Mouse (Mus musculus) embryonic facial prominence, embryonic 13.5 days (tissue): Measurements from ENCODE around the gene Pgap3. TPM values are rescaled to one million over a fixed set of nuclear protein-coding genes. Genes with fewer than 3 reads are reported as not detected.
A peak's percentile ranks its signal among the peaks of the same experiment; 100 is the strongest.

Experiments
- ATAC-seq: fragments of 200-750 bp; cut with Nextera tagmentation; 2 replicates; pipeline ENCODE4 v1.8.0; 2017; ENCODE audit warnings: low read depth; ENCODE audit not compliant: insufficient number of reproducible peaks, insufficient read depth, low FRiP score, low TSS enrichment
- H3K27ac ChIP-seq: fragments of 300-500 bp; sonication (generic); 2 replicates; pipeline ENCODE4 v1.5.1; 2015; ENCODE audit warnings: moderate library complexity, mild to moderate bottlenecking, inconsistent platforms
- H3K27me3 ChIP-seq: fragments of 300-500 bp; sonication (generic); 2 replicates; pipeline ENCODE4 v1.6.1; 2015; ENCODE audit warnings: mild to moderate bottlenecking, inconsistent platforms
- H3K36me3 ChIP-seq: fragments of 300-500 bp; sonication (generic); 2 replicates; pipeline ENCODE4 v1.6.1; 2015; ENCODE audit warnings: mild to moderate bottlenecking, inconsistent platforms
- H3K4me1 ChIP-seq: fragments of 300-500 bp; sonication (generic); 2 replicates; pipeline ENCODE4 v1.6.1; 2015; ENCODE audit warnings: inconsistent platforms
- H3K4me2 ChIP-seq: fragments of 300-500 bp; sonication (generic); 2 replicates; pipeline ENCODE4 v1.6.1; 2015; ENCODE audit warnings: moderate library complexity, mild to moderate bottlenecking, inconsistent platforms
- H3K4me3 ChIP-seq: fragments of 300-500 bp; sonication (generic); 2 replicates; pipeline ENCODE4 v1.5.1; 2015; ENCODE audit warnings: mild to moderate bottlenecking, inconsistent platforms
- H3K9ac ChIP-seq: fragments of 300-500 bp; sonication (generic); 2 replicates; pipeline ENCODE4 v1.6.1; 2015; ENCODE audit warnings: mild to moderate bottlenecking, inconsistent platforms
- H3K9me3 ChIP-seq: fragments of 300-500 bp; sonication (generic); 2 replicates; pipeline ENCODE4 v1.6.1; 2016; ENCODE audit warnings: inconsistent platforms
- WGBS: fragments of 180-500 bp; shearing (Covaris S2); methylation state at CpG from one replicate; pipeline ENCODE4 v1.1.7; 2015; ENCODE audit warnings: mixed read lengths; 5-methylcytosine and 5-hydroxymethylcytosine counted together
- polyA plus RNA-seq: library from polyadenylated mRNA; unstranded; fragments of >200 nt; fragmentation: Nextera tagmentation; extraction: Ambion mirVana; gene quantifications from 2 replicates; pipeline ENCODE4 v1.2.1, GENCODE M21; 2015

The Pgap3 gene
- 10.9 and 11.3 TPM in 2 replicates for polyA plus RNA-seq

DNA sequence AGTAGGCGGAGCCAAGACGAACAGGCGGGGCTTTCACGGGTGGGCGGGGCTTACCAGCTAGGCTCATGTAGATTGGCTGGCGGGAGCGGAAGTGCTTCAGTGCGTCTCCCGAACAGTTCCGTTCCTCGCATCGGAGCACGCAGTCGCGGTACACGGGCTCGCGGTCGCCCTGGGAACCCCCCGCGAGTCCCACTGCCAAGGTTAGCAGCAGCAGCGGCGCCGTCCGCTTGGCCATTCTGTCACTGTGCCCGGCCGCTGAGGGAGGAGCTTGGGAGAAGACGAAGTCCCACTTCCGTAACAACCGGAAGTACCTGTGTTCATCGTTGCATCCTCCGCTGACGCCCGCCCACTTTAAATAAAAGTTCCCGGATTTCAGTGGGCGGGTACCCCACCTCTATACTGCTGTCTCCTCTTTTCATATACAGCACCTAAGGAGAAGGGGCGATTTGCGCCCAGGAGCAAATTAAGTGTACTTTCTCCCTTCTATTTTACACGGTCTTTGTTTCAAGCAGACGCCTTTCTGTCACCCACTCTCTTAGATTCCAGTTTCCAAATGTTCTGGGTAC lies at the start of gene Pgap3:
Gene Pgap3, minus strand, starts transcription at position 330 of the 566 bp plus-strand sequence.
- peak within 1 kb of the TSS; percentile 82 for H3K9ac ChIP-seq
- under 1% methylated on average over 40 of the region's 40 CpGs for WGBS
- peaks cover 9% of the 10 kb centered on the region for H3K4me1 ChIP-seq
- peak within 1 kb of the TSS; percentile 65 for H3K4me2 ChIP-seq
- no peaks in the 10 kb centered on the region for H3K9me3 ChIP-seq
- H3K36me3 ChIP-seq: peaks cover 8% of the 10 kb centered on the region
- H3K4me3 ChIP-seq: peak within 1 kb of the TSS; percentile 76
- peak within 1 kb of the TSS; percentile 97 for H3K27ac ChIP-seq
- no peaks in the 10 kb centered on the region for H3K27me3 ChIP-seq
- ATAC-seq: peak; percentile 90

DNA sequence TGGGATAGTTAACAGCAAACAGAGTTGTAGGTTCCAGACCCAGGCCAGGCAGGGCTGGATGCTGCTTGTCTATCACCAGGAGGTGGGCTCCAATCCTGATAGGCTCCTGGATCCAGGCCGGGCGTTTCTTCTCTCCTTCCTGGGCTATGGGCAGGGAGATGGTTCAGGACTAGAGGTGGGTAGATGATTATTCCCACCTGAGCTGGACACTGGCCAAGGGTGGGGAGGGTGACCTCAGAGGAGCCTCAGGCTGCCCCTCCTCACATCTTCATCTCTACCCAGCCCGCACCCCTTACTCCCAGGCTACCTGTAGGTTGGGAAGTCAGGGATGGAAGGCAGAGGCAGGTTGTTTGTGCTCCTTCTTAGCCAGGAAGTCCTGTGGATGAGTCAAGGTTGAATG lies 49.1 kb upstream of the Pgap3 start:
- no peak for ATAC-seq
- H3K4me1 ChIP-seq: peaks cover 21% of the 10 kb centered on the region
- 78% methylated on average over 3 of the region's 3 CpGs for WGBS
- no peaks in the 10 kb centered on the region for H3K36me3 ChIP-seq
- peaks cover 42% of the 10 kb centered on the region for H3K27me3 ChIP-seq
- H3K27ac ChIP-seq: no peak overlapping the region
- no peak overlapping the region for H3K4me3 ChIP-seq
- no peak overlapping the region for H3K9ac ChIP-seq
- no peaks in the 10 kb centered on the region for H3K9me3 ChIP-seq
- 0 out of 2 replicates have a peak overlapping the region, but pooled peaks have one; percentile 48 for H3K4me2 ChIP-seq

DNA sequence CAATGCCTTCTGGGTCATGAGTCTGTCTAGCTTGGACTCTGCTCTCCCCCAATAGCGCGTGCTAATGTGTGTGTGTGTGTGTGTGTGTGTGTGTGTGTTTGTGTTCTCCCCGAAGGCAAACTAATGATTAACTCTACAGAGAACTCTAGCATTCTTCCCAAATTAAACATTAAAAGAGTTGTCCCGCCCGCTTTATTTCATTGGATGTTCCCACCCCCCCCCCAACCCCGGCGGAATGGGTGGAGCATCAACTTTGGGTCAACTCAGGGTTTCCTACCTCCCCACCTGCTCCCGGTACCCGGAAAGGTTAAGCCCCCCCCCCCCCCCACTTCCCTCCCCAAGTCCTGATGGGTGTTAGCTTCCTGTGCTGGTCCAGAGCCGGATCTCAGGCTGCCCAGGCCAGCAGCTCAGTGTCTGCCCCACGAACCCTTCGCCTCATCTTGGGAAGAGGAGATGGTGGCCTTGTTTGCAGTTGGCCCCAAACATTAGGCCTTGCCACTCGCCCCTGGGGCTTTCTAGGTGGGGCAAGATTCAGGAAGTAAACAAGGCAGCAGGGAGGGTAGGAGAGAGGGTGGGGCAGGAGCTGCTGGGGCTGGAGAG lies 48.0 kb upstream of the Pgap3 start:
- H3K4me1 ChIP-seq: peaks cover 21% of the 10 kb centered on the region
- peak overlapping the region; percentile 3; the same call in 1 of the 2 replicates for H3K27ac ChIP-seq
- H3K9me3 ChIP-seq: no peaks in the 10 kb centered on the region
- H3K36me3 ChIP-seq: no peaks in the 10 kb centered on the region
- peaks cover 42% of the 10 kb centered on the region for H3K27me3 ChIP-seq
- peak overlapping the region; percentile 40 for H3K4me3 ChIP-seq
- no peak for ATAC-seq
- peak overlapping the region; percentile 48 for H3K4me2 ChIP-seq
- 32% methylated on average over 13 of the region's 13 CpGs for WGBS
- H3K9ac ChIP-seq: peak overlapping the region; percentile 61; the same call in 1 of the 2 replicates

DNA sequence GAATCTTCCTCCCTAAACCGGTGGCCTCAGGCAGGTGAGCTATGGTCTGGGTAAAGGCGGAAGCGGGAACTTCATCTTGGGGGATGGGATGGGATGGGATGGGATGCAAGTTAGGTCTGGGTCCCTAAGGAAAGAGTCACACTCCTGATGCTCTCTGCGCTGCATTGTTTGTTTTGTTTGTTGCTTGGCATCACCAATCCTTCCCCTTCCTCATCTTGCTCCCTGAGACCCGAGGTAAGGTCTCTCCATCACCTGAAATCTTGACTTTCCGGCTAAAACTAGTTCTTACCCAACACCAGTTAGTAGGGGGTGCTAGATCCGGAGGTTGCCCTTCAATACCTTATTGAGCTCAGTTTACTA lies 47.2 kb upstream of the Pgap3 start:
- peak overlapping the region; percentile 61; the same call in 1 of the 2 replicates for H3K9ac ChIP-seq
- peak overlapping the region; percentile 40 for H3K4me3 ChIP-seq
- H3K4me2 ChIP-seq: peak overlapping the region; percentile 48
- H3K4me1 ChIP-seq: peaks cover 21% of the 10 kb centered on the region
- WGBS: 8% methylated on average over 7 of the region's 7 CpGs
- H3K36me3 ChIP-seq: no peaks in the 10 kb centered on the region
- H3K9me3 ChIP-seq: no peaks in the 10 kb centered on the region
- H3K27ac ChIP-seq: peak overlapping the region; percentile 39
- no peak for ATAC-seq
- H3K27me3 ChIP-seq: peaks cover 42% of the 10 kb centered on the region

DNA sequence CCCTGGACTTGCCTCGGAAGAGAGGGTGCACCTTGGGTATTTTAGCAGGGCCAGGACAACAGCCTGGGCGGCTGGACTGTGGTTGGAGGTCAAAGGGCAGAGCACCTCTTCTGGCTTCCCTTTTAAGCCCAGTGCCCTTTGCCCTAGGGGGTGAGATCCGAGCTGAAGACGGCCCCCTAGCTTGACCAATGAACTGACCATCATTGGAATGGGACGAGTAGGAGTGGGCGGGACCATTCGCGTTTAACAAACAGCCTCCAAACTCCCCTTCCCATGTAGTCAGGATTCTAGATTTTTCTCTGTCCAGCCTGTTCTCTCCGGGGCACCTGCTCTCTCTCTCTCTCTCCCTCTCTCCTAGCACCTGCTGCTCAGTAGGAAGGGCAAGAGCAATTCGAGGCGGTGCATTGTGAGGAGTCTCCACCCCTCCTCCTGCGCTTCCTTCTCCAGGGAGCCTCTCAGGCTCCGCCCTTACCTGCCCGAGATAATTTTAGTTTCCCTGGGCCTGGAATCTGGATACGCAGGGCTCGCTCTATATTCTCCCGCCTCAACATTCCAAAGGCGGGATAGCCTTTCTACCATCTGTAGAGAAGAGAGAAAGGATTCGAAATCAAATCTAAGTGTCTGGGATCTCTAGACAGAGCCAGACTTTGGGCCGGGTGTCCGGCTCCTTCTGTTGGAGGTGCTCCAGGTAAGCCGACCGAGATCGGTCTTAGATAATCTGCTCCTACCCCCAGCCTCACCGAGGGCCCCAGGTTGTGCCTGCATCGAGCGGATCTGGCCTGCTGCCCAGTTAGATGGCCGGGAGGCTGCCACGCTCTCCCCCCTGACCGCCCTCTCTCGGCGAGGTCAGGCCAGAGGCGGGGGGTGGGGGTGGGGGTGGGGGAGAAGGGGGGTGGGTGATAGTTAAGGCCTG lies 46.5 kb upstream of the Pgap3 start:
- Histone ChIP-seq H3K27me3 (peaks cover 42% of the 10 kb centered on the region), H3K4me3 (peak overlapping the region; percentile 40), H3K4me1 (peaks cover 21% of the 10 kb centered on the region), H3K27ac (peak overlapping the region; percentile 39; the same call in 1 of the 2 replicates), H3K9ac (peak overlapping the region; percentile 61), H3K9me3 (no peaks in the 10 kb centered on the region), H3K4me2 (peak overlapping the region; percentile 48), H3K36me3 (no peaks in the 10 kb centered on the region)
- ATAC-seq: peak; percentile 65
- under 1% methylated on average over 31 of the region's 33 CpGs for WGBS

DNA sequence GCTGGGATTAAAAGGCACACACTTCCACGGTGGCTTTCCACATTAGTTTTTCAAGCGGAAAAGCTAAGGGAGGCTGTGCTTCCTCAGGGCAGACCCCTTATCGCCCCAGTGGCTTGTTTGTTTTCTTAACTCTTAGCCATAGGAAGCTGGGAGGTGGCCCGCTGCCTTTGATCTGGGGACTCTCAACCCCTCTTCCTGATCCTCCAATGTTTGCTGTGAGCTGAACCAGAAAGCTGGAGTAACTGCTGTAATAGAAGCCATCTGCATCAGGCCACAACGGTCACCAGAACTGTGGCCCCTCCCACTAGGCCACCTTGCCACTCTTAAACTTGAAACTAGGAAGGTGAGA lies 45.9 kb upstream of the Pgap3 start, which contains the start of gene Grb7:
Gene Grb7, plus strand, starts transcription at position 182 of the 349 bp plus-strand sequence.
- Histone ChIP-seq H3K9me3 (no peaks in the 10 kb centered on the region), H3K36me3 (no peaks in the 10 kb centered on the region), H3K27me3 (peaks cover 42% of the 10 kb centered on the region), H3K27ac (peak within 1 kb of the TSS; percentile 39), H3K9ac (peak within 1 kb of the TSS; percentile 61), H3K4me1 (peaks cover 21% of the 10 kb centered on the region), H3K4me3 (peak within 1 kb of the TSS; percentile 40), H3K4me2 (peak within 1 kb of the TSS; percentile 48)
- ATAC-seq: no peak
- 7% methylated on average over 5 of the region's 5 CpGs for WGBS

DNA sequence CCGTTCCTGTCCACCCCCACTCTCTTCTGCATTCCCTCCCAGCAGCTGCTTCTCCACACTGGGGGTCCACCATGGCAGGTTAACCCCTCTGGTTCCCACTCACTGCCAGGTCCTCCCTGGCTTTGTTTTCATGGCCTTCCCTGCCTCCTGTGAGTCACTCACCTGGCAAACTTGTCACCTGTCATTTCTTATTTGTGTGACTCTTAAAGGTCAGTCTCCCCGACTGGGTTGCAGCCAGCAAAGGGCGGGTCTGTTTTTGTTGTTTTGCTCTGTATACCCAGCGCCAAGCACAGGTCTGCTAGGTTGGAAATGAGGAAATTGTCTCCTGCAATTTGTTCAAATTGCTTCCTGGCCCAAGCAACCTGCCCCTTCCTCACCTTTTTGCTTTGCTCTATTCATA lies 45.4 kb upstream of the Pgap3 start:
- Histone ChIP-seq H3K4me1 (peaks cover 21% of the 10 kb centered on the region), H3K9ac (no peak overlapping the region), H3K27ac (peak overlapping the region; percentile 28; the same call in 1 of the 2 replicates), H3K27me3 (peaks cover 42% of the 10 kb centered on the region), H3K4me3 (no peak overlapping the region), H3K9me3 (no peaks in the 10 kb centered on the region), H3K4me2 (no peak overlapping the region), H3K36me3 (no peaks in the 10 kb centered on the region)
- ATAC-seq: no peak
- 37% methylated on average over 4 of the region's 4 CpGs for WGBS

DNA sequence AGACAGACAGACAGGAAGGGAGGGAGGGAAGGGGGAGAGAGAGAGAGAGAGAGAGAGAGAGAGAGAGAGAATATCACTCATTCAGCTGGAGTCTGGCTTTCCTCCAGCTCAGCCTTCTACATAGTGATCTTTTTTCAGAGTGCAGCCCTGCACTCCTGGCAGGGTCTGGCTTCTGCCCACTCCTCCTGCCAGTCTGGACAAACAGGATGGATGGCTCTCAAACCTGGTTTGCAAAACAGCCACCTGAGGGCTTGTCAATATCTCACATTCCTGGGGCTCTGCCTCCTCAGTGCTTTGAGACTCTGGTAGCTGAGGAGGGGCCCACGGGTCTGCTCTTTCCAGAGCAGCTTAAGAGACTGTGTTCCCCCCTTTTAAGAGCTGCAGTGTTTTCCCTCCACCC lies 44.9 kb upstream of the Pgap3 start:
- WGBS: 16% methylated on average over 1 of the region's 1 CpGs
- no peak overlapping the region for H3K4me3 ChIP-seq
- H3K4me2 ChIP-seq: no peak overlapping the region
- 0 out of 2 replicates have a peak overlapping the region, but pooled peaks have one; percentile 28 for H3K27ac ChIP-seq
- H3K27me3 ChIP-seq: peaks cover 42% of the 10 kb centered on the region
- H3K9ac ChIP-seq: no peak overlapping the region
- no peaks in the 10 kb centered on the region for H3K9me3 ChIP-seq
- H3K36me3 ChIP-seq: no peaks in the 10 kb centered on the region
- peaks cover 21% of the 10 kb centered on the region for H3K4me1 ChIP-seq
- no peak for ATAC-seq

DNA sequence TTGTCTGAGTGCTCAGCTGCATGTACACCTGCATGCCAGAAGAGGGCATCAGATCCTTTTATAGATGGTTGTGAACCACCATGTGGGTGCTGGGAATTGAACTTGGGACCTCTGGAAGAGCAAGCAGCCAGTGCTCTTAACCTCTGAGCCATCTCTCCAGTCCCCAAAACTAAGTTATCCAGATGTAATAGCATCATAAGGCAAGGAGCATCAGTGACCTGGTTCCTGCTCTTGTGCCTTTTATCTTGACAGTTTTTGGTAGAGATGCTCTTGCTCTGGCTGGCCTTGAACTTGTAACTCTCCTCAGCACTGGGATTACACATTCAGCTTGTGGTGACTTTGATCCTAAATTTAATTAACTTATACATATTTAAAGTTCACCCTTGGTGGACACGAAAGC lies 43.4 kb upstream of the Pgap3 start:
- WGBS: 83% methylated on average over 1 of the region's 1 CpGs
- Histone ChIP-seq H3K9me3 (no peaks in the 10 kb centered on the region), H3K27ac (no peak overlapping the region), H3K4me1 (peaks cover 21% of the 10 kb centered on the region), H3K27me3 (peaks cover 34% of the 10 kb centered on the region), H3K9ac (no peak overlapping the region), H3K4me3 (no peak overlapping the region), H3K36me3 (no peaks in the 10 kb centered on the region), H3K4me2 (no peak overlapping the region)
- ATAC-seq: no peak

DNA sequence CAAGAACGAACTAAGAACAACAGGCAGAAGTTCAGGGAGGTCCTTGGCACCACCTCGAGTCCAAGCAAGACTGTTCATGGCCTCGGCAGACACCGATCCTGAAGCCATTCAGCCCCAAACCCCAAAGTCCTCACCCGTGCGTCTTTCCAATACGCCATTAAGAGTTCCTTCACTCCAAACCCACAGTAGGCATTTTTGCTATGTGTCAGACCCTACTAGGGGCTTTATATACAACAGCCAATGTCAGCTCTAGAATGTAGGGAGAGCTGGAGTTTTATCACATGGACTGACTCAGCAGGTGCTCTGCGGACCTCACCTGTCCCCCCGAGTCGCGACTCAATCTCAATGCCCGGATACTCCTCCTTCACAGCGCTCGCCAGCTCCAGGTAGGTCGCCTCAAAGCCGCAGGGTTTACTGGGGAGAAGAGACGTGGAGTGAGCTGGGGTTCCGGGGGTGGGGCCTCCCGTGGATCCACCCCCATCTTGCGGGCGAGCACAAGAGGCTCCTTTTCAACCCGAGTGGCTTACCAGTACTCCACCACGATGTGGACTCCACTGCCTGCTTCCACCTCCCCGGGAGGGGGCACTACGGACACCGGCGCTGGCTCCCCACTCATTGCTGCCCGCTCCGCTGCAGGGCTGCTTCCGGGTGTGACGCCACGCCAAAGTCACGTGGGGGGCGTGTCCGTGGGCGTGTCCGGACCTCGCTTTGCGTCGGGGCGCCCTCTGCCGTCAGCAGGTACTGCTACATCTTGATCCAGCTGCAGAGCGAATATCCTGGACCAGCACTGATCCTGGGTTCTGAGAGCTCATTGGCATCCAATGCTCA lies 38.3 kb upstream of the Pgap3 start, which contains the start of gene Mien1:
Gene Mien1, minus strand, starts transcription at position 661 of the 828 bp plus-strand sequence.
- peak; percentile 80 for ATAC-seq
- Histone ChIP-seq H3K27me3 (no peaks in the 10 kb centered on the region), H3K4me3 (peak within 1 kb of the TSS; percentile 74), H3K36me3 (peaks cover 39% of the 10 kb centered on the region), H3K27ac (peak within 1 kb of the TSS; percentile 39; the same call in 1 of the 2 replicates), H3K4me2 (peak within 1 kb of the TSS; percentile 85), H3K9ac (peak within 1 kb of the TSS; percentile 74), H3K9me3 (no peaks in the 10 kb centered on the region), H3K4me1 (peaks cover 8% of the 10 kb centered on the region)
- WGBS: 2% methylated on average over 43 of the region's 43 CpGs

DNA sequence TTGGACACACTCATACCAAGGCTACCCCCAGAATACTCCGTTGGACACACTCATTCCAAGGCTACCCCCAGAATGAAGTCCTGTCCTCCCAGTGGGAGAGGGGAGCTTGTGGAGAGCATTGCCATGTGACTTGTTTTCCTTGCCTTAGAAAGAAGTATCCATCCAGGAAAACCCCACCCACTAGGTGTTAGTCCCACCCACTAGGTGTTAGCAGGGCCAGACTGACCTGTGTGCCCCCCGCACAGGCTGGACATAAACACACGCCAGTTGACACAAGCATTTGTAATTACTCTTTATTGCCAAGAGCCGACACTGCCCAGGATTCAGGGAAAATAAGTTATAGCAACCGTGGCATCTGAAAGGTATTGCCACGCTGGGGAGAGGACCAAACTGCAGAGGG lies 37.2 kb upstream of the Pgap3 start:
- no peak overlapping the region for H3K9ac ChIP-seq
- H3K4me2 ChIP-seq: peak overlapping the region; percentile 85
- H3K4me1 ChIP-seq: peaks cover 8% of the 10 kb centered on the region
- no peaks in the 10 kb centered on the region for H3K9me3 ChIP-seq
- no peaks in the 10 kb centered on the region for H3K27me3 ChIP-seq
- H3K27ac ChIP-seq: no peak overlapping the region
- ATAC-seq: no peak
- H3K4me3 ChIP-seq: no peak overlapping the region
- WGBS: 87% methylated on average over 6 of the region's 6 CpGs
- H3K36me3 ChIP-seq: peaks cover 49% of the 10 kb centered on the region
